Mouse (Mus musculus): Measurements from ENCODE around the gene Srp54c. TPM values are rescaled to one million over a fixed set of nuclear protein-coding genes. Genes with fewer than 3 reads are reported as not detected.
A peak's percentile ranks its signal among the peaks of the same experiment; 100 is the strongest.
"Not testable (repeated sequence)": the region's sequence is repeated elsewhere in the genome, so short reads cannot be mapped to it uniquely, and the experiment has no call there.

Gene Srp54c
- polyA plus RNA-seq, 1 experiment from 2014 or later = 55.1 TPM

- not testable (repeated sequence) for H3K27ac ChIP-seq (ENCODE audit: low read depth, low read length); H3K27me3 ChIP-seq (ENCODE audit: control insufficient read depth, insufficient read depth, low read length); H3K9me3 ChIP-seq (replicated peaks; ENCODE audit: control insufficient read depth, low read length); ATAC-seq (replicated peaks; ENCODE audit: insufficient number of reproducible peaks, low FRiP score, low TSS enrichment); H3K36me3 ChIP-seq (ENCODE audit: control insufficient read depth, insufficient read depth, low read length); H3K4me2 ChIP-seq; H3K9ac ChIP-seq (ENCODE audit: low read depth, low read length); H3K4me3 ChIP-seq (ENCODE audit: low read depth, low read length); H3K4me1 ChIP-seq (ENCODE audit: control insufficient read depth, insufficient read depth, low read length)
- no CpG with 5 or more reads among the region's 5 CpGs for WGBS (ENCODE audit: insufficient replicate concordance)
These were observed 33.4 kb downstream of the Srp54c start for GRCm38 (mm10) chr12:55263385-55263784.

GRCm38 (mm10) chr12:55272243-55272642, 42.3 kb downstream of the Srp54c start:
- 67% methylated on average over 3 of the region's 3 CpGs for WGBS (ENCODE audit: insufficient replicate concordance)
- Histone ChIP-seq H3K9ac (ENCODE audit: low read depth, low read length) (no peak overlapping the region), H3K4me3 (ENCODE audit: low read depth, low read length) (no peak overlapping the region), H3K4me1 (ENCODE audit: control insufficient read depth, insufficient read depth, low read length) (no peaks in the 10 kb centered on the region), H3K36me3 (ENCODE audit: control insufficient read depth, insufficient read depth, low read length) (no peaks in the 10 kb centered on the region), H3K4me2 (no peak overlapping the region), H3K27ac (ENCODE audit: low read depth, low read length) (no peak overlapping the region), H3K27me3 (ENCODE audit: control insufficient read depth, insufficient read depth, low read length) (no peaks in the 10 kb centered on the region), H3K9me3 (replicated peaks; ENCODE audit: control insufficient read depth, low read length) (no peaks in the 10 kb centered on the region)
- no peak for ATAC-seq (replicated peaks; ENCODE audit: insufficient number of reproducible peaks, low FRiP score, low TSS enrichment)

- H3K36me3 ChIP-seq (ENCODE audit: control insufficient read depth, insufficient read depth, low read length); H3K4me2 ChIP-seq; ATAC-seq (replicated peaks; ENCODE audit: insufficient number of reproducible peaks, low FRiP score, low TSS enrichment); H3K4me3 ChIP-seq (ENCODE audit: low read depth, low read length); H3K9me3 ChIP-seq (replicated peaks; ENCODE audit: control insufficient read depth, low read length); H3K27me3 ChIP-seq (ENCODE audit: control insufficient read depth, insufficient read depth, low read length); H3K4me1 ChIP-seq (ENCODE audit: control insufficient read depth, insufficient read depth, low read length); H3K27ac ChIP-seq (ENCODE audit: low read depth, low read length); H3K9ac ChIP-seq (ENCODE audit: low read depth, low read length): not testable (repeated sequence)
- 85% methylated on average over 3 of the region's 6 CpGs for WGBS (ENCODE audit: insufficient replicate concordance)
These were observed 47.6 kb downstream of the Srp54c start for GRCm38 (mm10) chr12:55277583-55277982.

- 84% methylated on average over 9 of the region's 9 CpGs for WGBS (ENCODE audit: insufficient replicate concordance)
- H3K4me1 ChIP-seq (ENCODE audit: control insufficient read depth, insufficient read depth, low read length) = peaks cover 12% of the 10 kb centered on the region; the same call in 1 of the 2 replicates
- H3K9ac ChIP-seq (ENCODE audit: low read depth, low read length) = no peak overlapping the region
- no peaks in the 10 kb centered on the region for H3K27me3 ChIP-seq (ENCODE audit: control insufficient read depth, insufficient read depth, low read length)
- H3K9me3 ChIP-seq (replicated peaks; ENCODE audit: control insufficient read depth, low read length) = no peaks in the 10 kb centered on the region
- H3K4me3 ChIP-seq (ENCODE audit: low read depth, low read length) = no peak overlapping the region
- no peak overlapping the region for H3K27ac ChIP-seq (ENCODE audit: low read depth, low read length)
- peaks cover 10% of the 10 kb centered on the region; the same call in 1 of the 2 replicates for H3K36me3 ChIP-seq (ENCODE audit: control insufficient read depth, insufficient read depth, low read length)
- no peak for ATAC-seq (replicated peaks; ENCODE audit: insufficient number of reproducible peaks, low FRiP score, low TSS enrichment)
- H3K4me2 ChIP-seq = no peak overlapping the region
These were observed 68.1 kb downstream of the Srp54c start for GRCm38 (mm10) chr12:55298112-55298511.

- Histone ChIP-seq H3K4me2 (no peak within 1 kb of the TSS), H3K9me3 (replicated peaks; ENCODE audit: control insufficient read depth, low read length) (no peaks in the 10 kb centered on the region), H3K36me3 (ENCODE audit: control insufficient read depth, insufficient read depth, low read length) (peaks cover 7% of the 10 kb centered on the region; the same call in 1 of the 2 replicates), H3K27ac (ENCODE audit: low read depth, low read length) (no peak within 1 kb of the TSS), H3K4me3 (ENCODE audit: low read depth, low read length) (no peak within 1 kb of the TSS), H3K27me3 (ENCODE audit: control insufficient read depth, insufficient read depth, low read length) (no peaks in the 10 kb centered on the region), H3K4me1 (ENCODE audit: control insufficient read depth, insufficient read depth, low read length) (peaks cover 15% of the 10 kb centered on the region; the same call in 1 of the 2 replicates), H3K9ac (ENCODE audit: low read depth, low read length) (no peak within 1 kb of the TSS)
- no peak for ATAC-seq (replicated peaks; ENCODE audit: insufficient number of reproducible peaks, low FRiP score, low TSS enrichment)
- 81% methylated on average over 5 of the region's 5 CpGs for WGBS (ENCODE audit: insufficient replicate concordance)
These were observed 69.4 kb downstream of the Srp54c start, which contains the start of gene 1110008L16Rik for GRCm38 (mm10) chr12:55299336-55299735. TSS of gene 1110008L16Rik (plus strand) at chr12:55299577.

- Histone ChIP-seq H3K4me1 (ENCODE audit: control insufficient read depth, insufficient read depth, low read length) (peaks cover 15% of the 10 kb centered on the region; the same call in 1 of the 2 replicates), H3K4me3 (ENCODE audit: low read depth, low read length) (peak overlapping the region; percentile 58; the same call in 1 of the 2 replicates), H3K36me3 (ENCODE audit: control insufficient read depth, insufficient read depth, low read length) (peaks cover 4% of the 10 kb centered on the region; the same call in 1 of the 2 replicates), H3K27me3 (ENCODE audit: control insufficient read depth, insufficient read depth, low read length) (no peaks in the 10 kb centered on the region), H3K9ac (ENCODE audit: low read depth, low read length) (peak overlapping the region; percentile 28; the same call in 1 of the 2 replicates), H3K4me2 (peak overlapping the region; percentile 75), H3K9me3 (replicated peaks; ENCODE audit: control insufficient read depth, low read length) (no peaks in the 10 kb centered on the region), H3K27ac (ENCODE audit: low read depth, low read length) (no peak overlapping the region)
- 86% methylated on average over 3 of the region's 3 CpGs for WGBS (ENCODE audit: insufficient replicate concordance)
- ATAC-seq (replicated peaks; ENCODE audit: insufficient number of reproducible peaks, low FRiP score, low TSS enrichment) = no peak
These were observed 70.9 kb downstream of the Srp54c start for GRCm38 (mm10) chr12:55300820-55301351.

GRCm38 (mm10) chr12:55301472-55302300, 71.7 kb downstream of the Srp54c start:
- Histone ChIP-seq H3K27ac (ENCODE audit: low read depth, low read length) (peak overlapping the region; percentile 95), H3K4me1 (ENCODE audit: control insufficient read depth, insufficient read depth, low read length) (peaks cover 15% of the 10 kb centered on the region; the same call in 1 of the 2 replicates), H3K9ac (ENCODE audit: low read depth, low read length) (peak overlapping the region; percentile 88), H3K27me3 (ENCODE audit: control insufficient read depth, insufficient read depth, low read length) (no peaks in the 10 kb centered on the region), H3K36me3 (ENCODE audit: control insufficient read depth, insufficient read depth, low read length) (peaks cover 6% of the 10 kb centered on the region; the same call in 1 of the 2 replicates), H3K9me3 (replicated peaks; ENCODE audit: control insufficient read depth, low read length) (no peaks in the 10 kb centered on the region), H3K4me2 (peak overlapping the region; percentile 75), H3K4me3 (ENCODE audit: low read depth, low read length) (peak overlapping the region; percentile 58)
- no peak for ATAC-seq (replicated peaks; ENCODE audit: insufficient number of reproducible peaks, low FRiP score, low TSS enrichment)
- 48% methylated on average over 11 of the region's 11 CpGs for WGBS (ENCODE audit: insufficient replicate concordance)

GRCm38 (mm10) chr12:55302485-55303441, 72.8 kb downstream of the Srp54c start, which contains the start of gene Ppp2r3c:
TSS of gene Ppp2r3c (minus strand) at chr12:55302998.
- peaks cover 15% of the 10 kb centered on the region; the same call in 1 of the 2 replicates for H3K4me1 ChIP-seq (ENCODE audit: control insufficient read depth, insufficient read depth, low read length)
- H3K36me3 ChIP-seq (ENCODE audit: control insufficient read depth, insufficient read depth, low read length) = peaks cover 6% of the 10 kb centered on the region; the same call in 1 of the 2 replicates
- peak; percentile 92 for ATAC-seq (replicated peaks; ENCODE audit: insufficient number of reproducible peaks, low FRiP score, low TSS enrichment)
- H3K4me3 ChIP-seq (ENCODE audit: low read depth, low read length) = peak within 1 kb of the TSS; percentile 58
- H3K27ac ChIP-seq (ENCODE audit: low read depth, low read length) = peak within 1 kb of the TSS; percentile 95
- under 1% methylated on average over 55 of the region's 55 CpGs for WGBS (ENCODE audit: insufficient replicate concordance)
- no peaks in the 10 kb centered on the region for H3K9me3 ChIP-seq (replicated peaks; ENCODE audit: control insufficient read depth, low read length)
- peak within 1 kb of the TSS; percentile 75 for H3K4me2 ChIP-seq
- peak within 1 kb of the TSS; percentile 88 for H3K9ac ChIP-seq (ENCODE audit: low read depth, low read length)
- no peaks in the 10 kb centered on the region for H3K27me3 ChIP-seq (ENCODE audit: control insufficient read depth, insufficient read depth, low read length)
